ENCODE assay signal across 14 mouse cellular contexts in genomic region chr11:79835873-79836272, GRCm38 (mm10).
DNase-seq lines count a peak whose midpoint lies in the region.
"Had no signal": no experiment of that assay in that cellular context is flagged by ENCODE, and none has a peak within 500 bp of the region (broad histone marks: within the 10 kb centered on the region; RNA-seq: fewer than 3 reads in every experiment).

No protein-coding gene starts in this region.

- peak; percentile 58 for DNase-seq in testis, postnatal 10 days (ENCODE audit: low spot score)
- peak; percentile 81 for DNase-seq in testis, postnatal 14 days (ENCODE audit: low spot score)
- DNase-seq in left cerebral cortex, adult 18-20 months (ENCODE audit: low spot score in 2 of 2) = no peak
- DNase-seq in spleen, adult 18-20 months = no peak
- DNase-seq: adrenal gland, adult 2 months; adrenal gland, adult 8-10 months; adrenal gland, postnatal 10 days; adrenal gland, postnatal 14 days; adrenal gland, postnatal 25 days; adrenal gland, postnatal 36 days; B cell, adult 2 months; cerebellum, adult 11 months; cerebellum, adult 11-12 months; cerebellum, adult 18-20 months had no signal

Comparison
In these comparisons a context has a peak if more than half of its experiments do, and no peak if none do; other contexts are left out.
1. DNase-seq: peak in testis, postnatal 10 days (single experiment) and testis, postnatal 14 days (single experiment); none in left cerebral cortex, adult 18-20 months (0 of 2) and spleen, adult 18-20 months (0 of 2).